Mouse (Mus musculus) cerebral cortex, adult 2 months (tissue): ENCODE measurements around the gene Gypa.

ENCODE experiments used
- WGBS: fragments of 180-500 bp; shearing (Covaris S2); methylation state at CpG from one replicate; pipeline ENCODE4 v1.1.7; 2018; 5-methylcytosine and 5-hydroxymethylcytosine counted together

Gene Gypa

DNA sequence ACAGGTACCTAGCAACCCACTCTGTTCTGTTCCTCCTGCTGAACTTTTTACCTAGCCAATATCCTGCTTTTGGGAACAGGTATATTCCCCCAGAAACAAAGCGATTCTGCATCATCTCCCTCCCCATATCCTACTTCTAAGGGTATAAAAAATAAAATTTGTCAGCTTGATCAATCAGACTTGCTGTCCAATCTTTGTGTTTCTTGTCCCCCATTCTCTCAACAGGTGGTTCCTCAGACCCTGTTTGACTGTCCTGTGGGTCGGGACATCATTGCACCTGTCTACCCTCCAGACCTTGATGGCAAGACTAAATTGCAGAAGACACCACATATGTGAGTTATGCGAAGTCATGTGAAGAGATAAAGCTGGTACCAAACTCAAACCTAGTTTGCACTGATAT is 48.3 kb downstream of the Gypa start:
- WGBS = 92% methylated on average over 3 of the region's 3 CpGs

DNA sequence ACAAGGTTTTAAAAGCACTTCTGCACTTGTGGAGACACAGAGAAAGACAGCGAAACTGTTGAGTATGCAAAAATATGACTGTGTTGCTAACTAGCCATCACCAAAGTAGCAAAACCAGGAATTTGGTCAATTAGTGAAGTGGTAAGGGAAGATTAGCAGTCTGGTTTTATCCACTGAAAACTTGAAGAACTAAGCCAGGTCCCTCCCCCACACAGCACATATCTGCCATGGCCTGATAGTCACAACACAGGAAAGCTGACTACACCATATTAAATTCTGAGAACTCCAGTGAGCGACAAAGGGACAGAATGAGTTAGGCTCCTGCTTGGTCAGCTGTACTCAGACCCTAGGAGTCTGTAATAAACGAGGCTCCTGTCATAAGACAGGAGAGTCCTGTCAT is 57.7 kb downstream of the Gypa start:
- 70% methylated on average over 3 of the region's 3 CpGs for WGBS

DNA sequence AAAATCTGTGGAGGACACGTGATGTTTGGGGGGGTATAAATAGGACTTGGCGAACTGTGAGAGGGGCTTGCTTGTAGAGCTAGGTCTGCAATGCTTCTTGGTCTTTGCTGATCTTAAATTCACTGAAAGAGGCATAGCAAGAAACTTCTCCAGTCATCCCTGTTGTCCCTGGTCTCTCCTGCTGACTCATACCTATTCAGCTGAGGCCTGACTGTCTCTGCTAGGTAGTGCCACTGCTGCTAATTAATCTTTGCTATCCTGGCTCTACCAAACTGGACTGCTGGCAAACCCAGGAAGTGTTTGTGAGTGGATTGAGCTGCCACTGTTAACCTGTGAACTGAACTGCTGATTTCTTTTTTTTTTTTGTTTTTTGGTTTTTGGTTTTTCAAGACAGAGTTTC is 61.4 kb downstream of the Gypa start:
- WGBS = 85% methylated on average over 2 of the region's 2 CpGs
